Mouse (Mus musculus) liver, embryonic 13.5 days (tissue): ENCODE data around the gene Pld4. TPM values are rescaled to one million over a fixed set of nuclear protein-coding genes. Genes with fewer than 3 reads are reported as not detected.

Experiments
- ATAC-seq: fragments of 200-750 bp; cut with Nextera tagmentation; 2 replicates; pipeline ENCODE4 v1.8.0; 2017; ENCODE audit warnings: low read depth, mild to moderate bottlenecking, moderate number of reproducible peaks, moderate library complexity
- DNase-seq: peaks from one replicate; pipeline ENCODE4 v3.0.0; 2022
- H3K27ac ChIP-seq: fragments of 300-500 bp; sonication (generic); 2 replicates; pipeline ENCODE4 v1.5.1; 2015; ENCODE audit warnings: moderate library complexity, mild to moderate bottlenecking, inconsistent platforms
- H3K27me3 ChIP-seq: fragments of 300-500 bp; sonication (generic); 2 replicates; pipeline ENCODE4 v1.6.1; 2015; ENCODE audit warnings: mild to moderate bottlenecking, inconsistent platforms
- H3K36me3 ChIP-seq: fragments of 300-500 bp; sonication (generic); 2 replicates; pipeline ENCODE4 v1.6.1; 2015; ENCODE audit warnings: mild to moderate bottlenecking, inconsistent platforms
- H3K4me1 ChIP-seq: fragments of 300-500 bp; sonication (generic); replicated peaks from 2 replicates; pipeline ENCODE4 v1.6.1; 2015; ENCODE audit warnings: inconsistent platforms
- H3K4me2 ChIP-seq: fragments of 300-500 bp; sonication (generic); 2 replicates; pipeline ENCODE4 v1.6.1; 2015; ENCODE audit warnings: inconsistent platforms, mild to moderate bottlenecking, moderate library complexity
- H3K4me3 ChIP-seq: fragments of 300-500 bp; sonication (generic); replicated peaks from 2 replicates; pipeline ENCODE4 v1.5.1; 2015; ENCODE audit warnings: mild to moderate bottlenecking, inconsistent platforms
- H3K9ac ChIP-seq: fragments of 300-500 bp; sonication (generic); 2 replicates; pipeline ENCODE4 v1.6.1; 2015; ENCODE audit warnings: mild to moderate bottlenecking, inconsistent platforms
- H3K9me3 ChIP-seq: fragments of 300-500 bp; sonication (generic); replicated peaks from 2 replicates; pipeline ENCODE4 v1.6.1; 2016; ENCODE audit warnings: inconsistent platforms
- WGBS: fragments of 180-500 bp; shearing (Covaris S2); methylation state at CpG from one replicate; pipeline ENCODE4 v1.1.7; 2015; ENCODE audit not compliant: insufficient replicate concordance; 5-methylcytosine and 5-hydroxymethylcytosine counted together
- polyA plus RNA-seq: library from polyadenylated mRNA; unstranded; fragments of >200 nt; fragmentation: Nextera tagmentation; extraction: Ambion mirVana; gene quantifications from 2 replicates; pipeline ENCODE4 v1.2.1, GENCODE M21; 2015

Gene Pld4
- polyA plus RNA-seq, 1 experiment from 2014 or later: 9.6 TPM

- Histone ChIP-seq H3K4me1 (no peaks in the 10 kb centered on the region), H3K4me2 (no peak overlapping the region), H3K9me3 (no peaks in the 10 kb centered on the region), H3K27me3 (0 out of 2 replicates have a peak, but pooled peaks cover 2% of the 10 kb centered on the region), H3K4me3 (no peak overlapping the region), H3K27ac (no peak overlapping the region), H3K36me3 (no peaks in the 10 kb centered on the region), H3K9ac (no peak overlapping the region)
- DNase-seq (no peak), ATAC-seq (no peak)
- 81% methylated on average over 16 of the region's 16 CpGs for WGBS
These were observed 6.8 kb downstream of the Pld4 start for GRCm38 (mm10) chr12:112767036-112767890.

- 70% methylated on average over 8 of the region's 8 CpGs for WGBS
These were observed 7.7 kb downstream of the Pld4 start for GRCm38 (mm10) chr12:112768166-112768565.

GRCm38 (mm10) chr12:112769031-112769430 is 8.6 kb downstream of the Pld4 start:
- H3K27ac ChIP-seq: no peak overlapping the region
- ATAC-seq (no peak), DNase-seq (no peak)
- no peaks in the 10 kb centered on the region for H3K4me1 ChIP-seq
- H3K36me3 ChIP-seq: no peaks in the 10 kb centered on the region
- H3K9me3 ChIP-seq: no peaks in the 10 kb centered on the region
- H3K27me3 ChIP-seq: 0 out of 2 replicates have a peak, but pooled peaks cover 5% of the 10 kb centered on the region
- H3K9ac ChIP-seq: no peak overlapping the region
- H3K4me3 ChIP-seq: no peak overlapping the region
- WGBS: 51% methylated on average over 6 of the region's 6 CpGs
- no peak overlapping the region for H3K4me2 ChIP-seq

More at GRCm38 (mm10) chr12:112768166-112768565, 7.7 kb downstream of the Pld4 start:
- H3K27me3 ChIP-seq: 0 out of 2 replicates have a peak, but pooled peaks cover 5% of the 10 kb centered on the region
- H3K9ac ChIP-seq: no peak overlapping the region
- no peak overlapping the region for H3K4me3 ChIP-seq
- no peaks in the 10 kb centered on the region for H3K4me1 ChIP-seq
- no peaks in the 10 kb centered on the region for H3K36me3 ChIP-seq
- no peaks in the 10 kb centered on the region for H3K9me3 ChIP-seq
- no peak overlapping the region for H3K27ac ChIP-seq
- no peak overlapping the region for H3K4me2 ChIP-seq
- ATAC-seq (no peak), DNase-seq (no peak)

GRCm38 (mm10) chr12:112769751-112770150 is 9.3 kb downstream of the Pld4 start:
- Histone ChIP-seq H3K36me3 (no peaks in the 10 kb centered on the region), H3K9me3 (no peaks in the 10 kb centered on the region), H3K27me3 (0 out of 2 replicates have a peak, but pooled peaks cover 5% of the 10 kb centered on the region), H3K4me1 (no peaks in the 10 kb centered on the region), H3K9ac (no peak overlapping the region), H3K4me3 (no peak overlapping the region), H3K27ac (no peak overlapping the region), H3K4me2 (no peak overlapping the region)
- ATAC-seq: no peak
- no peak for DNase-seq
- WGBS: 68% methylated on average over 2 of the region's 2 CpGs

DNA sequence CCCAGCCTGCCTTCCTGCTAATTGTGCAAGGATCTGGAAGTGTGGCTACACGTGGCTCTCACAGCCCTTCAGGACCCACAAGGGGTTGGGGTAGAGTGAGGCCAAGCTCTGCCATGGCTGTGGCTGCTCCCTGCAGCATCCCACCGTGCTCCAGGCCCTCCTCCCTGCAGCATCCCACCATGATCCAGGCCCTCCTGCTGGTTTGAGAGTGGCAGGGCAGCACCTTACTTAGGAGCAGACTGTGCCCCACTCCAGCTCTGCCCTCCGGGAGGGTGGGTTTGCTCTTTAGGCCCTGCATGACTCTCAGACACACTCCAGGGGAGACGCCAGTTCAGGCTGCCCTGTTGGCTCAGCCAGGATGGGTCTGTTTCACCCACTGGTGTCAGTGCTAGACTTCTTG is 9.9 kb downstream of the Pld4 start:
- H3K36me3 ChIP-seq: no peaks in the 10 kb centered on the region
- 0 out of 2 replicates have a peak, but pooled peaks cover 5% of the 10 kb centered on the region for H3K27me3 ChIP-seq
- no peak overlapping the region for H3K4me3 ChIP-seq
- DNase-seq: no peak
- no peak overlapping the region for H3K27ac ChIP-seq
- H3K9me3 ChIP-seq: 0 out of 2 replicates have a peak, but pooled peaks cover 3% of the 10 kb centered on the region
- no peak overlapping the region for H3K9ac ChIP-seq
- 35% methylated on average over 4 of the region's 4 CpGs for WGBS
- no peak overlapping the region for H3K4me2 ChIP-seq
- ATAC-seq: no peak
- no peaks in the 10 kb centered on the region for H3K4me1 ChIP-seq

- Histone ChIP-seq H3K36me3 (no peaks in the 10 kb centered on the region), H3K27me3 (0 out of 2 replicates have a peak, but pooled peaks cover 5% of the 10 kb centered on the region), H3K9me3 (0 out of 2 replicates have a peak, but pooled peaks cover 3% of the 10 kb centered on the region), H3K4me2 (no peak overlapping the region), H3K9ac (no peak overlapping the region), H3K27ac (no peak overlapping the region), H3K4me3 (no peak overlapping the region), H3K4me1 (no peaks in the 10 kb centered on the region)
- no peak for ATAC-seq
- WGBS: 75% methylated on average over 14 of the region's 14 CpGs
- DNase-seq: no peak
These were observed 11.9 kb downstream of the Pld4 start for GRCm38 (mm10) chr12:112772306-112772705.

DNA sequence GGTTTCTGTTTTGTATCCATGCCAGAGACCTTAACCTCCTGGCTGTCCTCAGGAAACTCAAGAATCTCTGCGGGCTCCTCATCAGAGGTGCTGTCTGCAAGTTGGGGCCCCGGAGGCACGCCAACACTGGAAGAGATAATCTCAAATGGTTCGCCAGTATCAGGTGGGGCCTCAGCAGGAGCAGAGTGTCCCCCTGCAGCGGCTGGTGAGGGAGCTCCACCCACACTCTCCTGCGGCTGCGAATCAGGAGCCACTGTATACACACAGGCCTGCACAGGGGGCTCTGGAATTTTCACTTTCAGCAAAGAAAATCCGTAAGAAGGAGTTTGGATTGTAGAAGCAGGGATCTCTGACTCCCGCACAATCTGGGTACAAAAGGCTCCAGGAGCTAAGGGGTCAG is 12.9 kb downstream of the Pld4 start:
- H3K27ac ChIP-seq: no peak overlapping the region
- no peak for ATAC-seq
- no peak overlapping the region for H3K4me3 ChIP-seq
- no peak overlapping the region for H3K4me2 ChIP-seq
- 37% methylated on average over 9 of the region's 9 CpGs for WGBS
- 0 out of 2 replicates have a peak, but pooled peaks cover 3% of the 10 kb centered on the region for H3K9me3 ChIP-seq
- no peak overlapping the region for H3K9ac ChIP-seq
- no peak for DNase-seq
- 0 out of 2 replicates have a peak, but pooled peaks cover 5% of the 10 kb centered on the region for H3K27me3 ChIP-seq
- H3K36me3 ChIP-seq: no peaks in the 10 kb centered on the region
- H3K4me1 ChIP-seq: no peaks in the 10 kb centered on the region

DNA sequence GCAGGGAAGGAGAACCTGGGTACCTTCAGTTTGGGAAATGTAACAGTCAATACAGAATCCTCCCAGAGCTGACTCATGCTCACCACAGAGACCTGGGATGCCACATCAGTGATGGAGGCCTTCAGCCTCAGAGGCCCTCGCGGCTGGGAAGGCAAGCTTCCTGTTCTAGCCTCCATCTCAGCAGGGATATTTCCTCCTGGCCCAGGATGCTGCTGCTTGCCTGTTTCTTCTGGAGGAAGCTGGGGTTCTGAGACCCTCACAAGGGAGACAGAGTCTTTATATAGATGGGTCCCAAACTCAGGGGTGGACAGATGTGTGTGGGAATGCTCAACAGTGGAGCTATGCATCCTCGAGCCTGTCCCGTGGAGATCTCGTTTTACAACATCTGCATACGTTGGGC is 13.6 kb downstream of the Pld4 start:
- Histone ChIP-seq H3K27ac (no peak overlapping the region), H3K4me2 (no peak overlapping the region), H3K9me3 (0 out of 2 replicates have a peak, but pooled peaks cover 3% of the 10 kb centered on the region), H3K9ac (no peak overlapping the region), H3K27me3 (0 out of 2 replicates have a peak, but pooled peaks cover 5% of the 10 kb centered on the region), H3K4me1 (no peaks in the 10 kb centered on the region), H3K36me3 (no peaks in the 10 kb centered on the region), H3K4me3 (no peak overlapping the region)
- no peak for DNase-seq
- no peak for ATAC-seq
- WGBS: 50% methylated on average over 6 of the region's 6 CpGs

GRCm38 (mm10) chr12:112774481-112774880 is 14.0 kb downstream of the Pld4 start:
- no peak for DNase-seq
- Histone ChIP-seq H3K27me3 (0 out of 2 replicates have a peak, but pooled peaks cover 5% of the 10 kb centered on the region), H3K27ac (no peak overlapping the region), H3K9me3 (0 out of 2 replicates have a peak, but pooled peaks cover 3% of the 10 kb centered on the region), H3K4me2 (no peak overlapping the region), H3K36me3 (no peaks in the 10 kb centered on the region), H3K9ac (no peak overlapping the region), H3K4me3 (no peak overlapping the region), H3K4me1 (no peaks in the 10 kb centered on the region)
- no peak for ATAC-seq
- WGBS: 69% methylated on average over 10 of the region's 10 CpGs

DNA sequence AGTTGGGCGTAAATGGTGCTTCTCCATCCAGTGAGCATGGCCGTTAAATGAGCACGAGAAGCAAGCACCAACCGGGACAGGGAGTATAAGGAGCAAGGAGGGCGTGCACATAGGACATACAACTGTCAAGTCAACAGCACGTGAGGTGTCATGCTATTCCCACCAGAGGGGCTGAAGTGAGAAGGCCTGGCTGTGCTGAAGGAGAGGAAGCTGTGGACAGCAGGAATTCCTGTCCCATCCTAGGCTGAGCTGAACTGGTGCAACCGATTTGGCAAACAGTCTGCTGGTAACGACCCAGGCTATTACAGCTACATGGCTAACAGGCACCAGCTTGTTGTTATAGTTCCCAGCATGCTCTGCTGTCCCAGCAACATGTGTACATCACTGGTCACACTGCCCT is 30.6 kb downstream of the Pld4 start:
- WGBS: 58% methylated on average over 8 of the region's 8 CpGs
- no peak for ATAC-seq
- no peaks in the 10 kb centered on the region for H3K36me3 ChIP-seq
- H3K27ac ChIP-seq: no peak overlapping the region
- DNase-seq: no peak
- H3K4me3 ChIP-seq: no peak overlapping the region
- H3K27me3 ChIP-seq: peaks cover 13% of the 10 kb centered on the region
- H3K4me1 ChIP-seq: peaks cover 9% of the 10 kb centered on the region; the same call in 1 of the 2 replicates
- no peaks in the 10 kb centered on the region for H3K9me3 ChIP-seq
- no peak overlapping the region for H3K4me2 ChIP-seq
- H3K9ac ChIP-seq: no peak overlapping the region

DNA sequence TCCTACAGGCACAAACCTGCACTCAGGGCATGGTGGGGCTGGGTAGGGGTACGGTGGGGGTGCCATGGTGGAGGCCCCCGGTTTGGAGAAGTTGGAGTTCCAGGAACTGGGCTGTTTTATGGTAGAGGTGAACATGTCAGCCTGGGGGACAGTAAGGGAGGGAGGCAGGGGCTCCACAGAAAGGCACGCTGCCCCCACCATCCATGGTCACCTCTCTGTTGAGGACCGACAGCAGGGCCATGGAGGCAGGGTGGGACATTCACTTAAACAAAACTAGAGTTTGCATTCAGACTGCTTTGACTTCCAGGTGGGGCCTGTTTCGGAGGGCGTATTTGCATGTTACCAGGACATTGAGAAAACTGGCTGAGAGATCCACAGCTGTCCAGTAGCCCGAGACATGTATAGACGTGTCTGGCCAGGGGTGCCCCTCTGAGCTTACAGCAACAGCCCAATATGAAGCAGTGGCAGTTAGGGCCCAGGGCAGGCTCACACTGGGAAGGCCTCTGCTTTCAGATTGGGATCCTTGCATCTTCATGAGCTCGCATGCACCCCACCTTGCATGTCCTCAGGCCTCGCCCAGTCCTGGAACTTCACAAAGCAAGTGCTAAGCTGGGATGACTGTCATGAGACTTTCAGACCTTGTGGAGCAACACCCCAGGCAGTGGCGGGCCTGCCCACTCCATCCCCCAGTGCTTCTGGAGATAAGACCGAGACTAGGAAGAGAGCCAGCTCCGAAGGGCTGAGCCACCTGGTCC is 33.3 kb downstream of the Pld4 start:
- Histone ChIP-seq H3K4me3 (no peak overlapping the region), H3K4me1 (peaks cover 9% of the 10 kb centered on the region; the same call in 1 of the 2 replicates), H3K9ac (no peak overlapping the region), H3K36me3 (no peaks in the 10 kb centered on the region), H3K9me3 (no peaks in the 10 kb centered on the region), H3K4me2 (no peak overlapping the region), H3K27ac (no peak overlapping the region), H3K27me3 (peaks cover 18% of the 10 kb centered on the region)
- ATAC-seq (no peak), DNase-seq (no peak)
- WGBS: 58% methylated on average over 13 of the region's 13 CpGs
